Mouse (Mus musculus): Measurements from ENCODE around the gene Kera. TPM values are rescaled to one million over a fixed set of nuclear protein-coding genes. Genes with fewer than 3 reads are reported as not detected.

Gene Kera
- polyA plus RNA-seq, 1 experiment from 2014 or later, result 0.57 TPM

Other genes starting within 250 kb of the Kera start
- 88.4 and 103 TPM in 2 replicates for gene Dcn, start 127.3 kb upstream of the Kera start, polyA plus RNA-seq (2015; fragmentation: Nextera tagmentation; extraction: Ambion mirVana)
- gene Lum, start 41.8 kb upstream of the Kera start, polyA plus RNA-seq (2015; fragmentation: Nextera tagmentation; extraction: Ambion mirVana), result 25.0 and 27.2 TPM in 2 replicates
- gene Epyc, start 37.2 kb downstream of the Kera start, polyA plus RNA-seq (2015; fragmentation: Nextera tagmentation; extraction: Ambion mirVana), result 1.2 and 1.4 TPM in 2 replicates
- not detected in 2 replicates for gene Ccer1, start 86.2 kb downstream of the Kera start, polyA plus RNA-seq (2015; fragmentation: Nextera tagmentation; extraction: Ambion mirVana)
- gene C030005K15Rik, start 119.9 kb downstream of the Kera start, polyA plus RNA-seq (2015; fragmentation: Nextera tagmentation; extraction: Ambion mirVana), result not detected in 2 replicates

Measured in thymus, postnatal 0 days (tissue).